Mouse (Mus musculus) small intestine, adult 10 weeks (tissue): ENCODE results near the gene Nr2c2. TPM values are rescaled to one million over a fixed set of nuclear protein-coding genes. Genes with fewer than 3 reads are reported as not detected.

ENCODE experiments used
- polyA plus RNA-seq: library from polyadenylated mRNA; stranded (reverse); fragments of 350-450 nt; fragmentation: Illumina TruSeq; extraction: RNeasy Lipid Tissue Mini Kit (QIAGEN cat#74804); gene quantifications from one replicate; pipeline ENCODE4 v1.2.3, GENCODE M21; 2014; ENCODE audit warnings: low replicate concordance

Gene Nr2c2
- 37.1 TPM for polyA plus RNA-seq

GRCm38 (mm10) chr6:92091130-92091591 lies at the start of gene Nr2c2:
Nr2c2 (plus strand) TSS chr6:92091390.

GRCm38 (mm10) chr6:92183621-92184131 lies 92.5 kb downstream of the Nr2c2 start, which contains the start of gene Mrps25:
Mrps25 (minus strand) TSS chr6:92184033.

GRCm38 (mm10) chr6:92214773-92215449 lies 123.7 kb downstream of the Nr2c2 start, which contains the start of gene Rbsn:
Rbsn (minus strand) TSS chr6:92214925.

Other genes starting within 250 kb of the Nr2c2 start
- gene Ccdc174, start 213.3 kb upstream of the Nr2c2 start, polyA plus RNA-seq: 87.0 TPM
- gene 4930590J08Rik, start 188.6 kb upstream of the Nr2c2 start, polyA plus RNA-seq: 0.67 TPM
- gene Fgd5, start 112.5 kb upstream of the Nr2c2 start, polyA plus RNA-seq: 4.2 TPM
- 7.4 TPM for gene Mrps25, start 92.6 kb downstream of the Nr2c2 start, polyA plus RNA-seq
- gene Rbsn, start 123.5 kb downstream of the Nr2c2 start, polyA plus RNA-seq: 18.5 TPM
- gene Trh, start 153.3 kb downstream of the Nr2c2 start, polyA plus RNA-seq: not detected